Mouse (Mus musculus) stomach, embryonic 15.5 days (tissue): Measurements from ENCODE around the gene Park7. TPM values are rescaled to one million over a fixed set of nuclear protein-coding genes. Genes with fewer than 3 reads are reported as not detected.
"Not testable (repeated sequence)": the region's sequence is repeated elsewhere in the genome, so short reads cannot be mapped to it uniquely, and the experiment has no call there.

Source experiments
- ATAC-seq: fragments of 200-750 bp; cut with Nextera tagmentation; 2 replicates; pipeline ENCODE4 v1.8.0; 2017; ENCODE audit warnings: low read depth, moderate number of reproducible peaks, moderate TSS enrichment; ENCODE audit not compliant: insufficient read depth, low FRiP score
- H3K27ac ChIP-seq: fragments of 300-500 bp; sonication (generic); 2 replicates; pipeline ENCODE4 v1.5.1; 2015; ENCODE audit warnings: mild to moderate bottlenecking, inconsistent platforms
- H3K27me3 ChIP-seq: fragments of 300-500 bp; sonication (generic); replicated peaks from 2 replicates; pipeline ENCODE4 v1.6.1; 2015; ENCODE audit warnings: inconsistent platforms
- H3K36me3 ChIP-seq: fragments of 300-500 bp; sonication (generic); 2 replicates; pipeline ENCODE4 v1.6.1; 2015; ENCODE audit warnings: inconsistent platforms
- H3K4me1 ChIP-seq: fragments of 300-500 bp; sonication (generic); 2 replicates; pipeline ENCODE4 v1.6.1; 2015; ENCODE audit warnings: inconsistent platforms
- H3K4me2 ChIP-seq: fragments of 300-500 bp; sonication (generic); 2 replicates; pipeline ENCODE4 v1.6.1; 2015; ENCODE audit warnings: mild to moderate bottlenecking, inconsistent platforms
- H3K4me3 ChIP-seq: fragments of 300-500 bp; sonication (generic); replicated peaks from 2 replicates; pipeline ENCODE4 v1.5.1; 2015; ENCODE audit warnings: inconsistent platforms
- H3K9ac ChIP-seq: fragments of 300-500 bp; sonication (generic); 2 replicates; pipeline ENCODE4 v1.6.1; 2015; ENCODE audit warnings: inconsistent platforms
- H3K9me3 ChIP-seq: fragments of 300-500 bp; sonication (generic); 2 replicates; pipeline ENCODE4 v1.6.1; 2016; ENCODE audit warnings: inconsistent platforms
- WGBS: fragments of 180-500 bp; shearing (Covaris S2); methylation state at CpG from one replicate; pipeline ENCODE4 v1.1.7; 2015; 5-methylcytosine and 5-hydroxymethylcytosine counted together
- polyA plus RNA-seq: library from polyadenylated mRNA; unstranded; fragments of >200 nt; fragmentation: Nextera tagmentation; extraction: Ambion mirVana; gene quantifications from 2 replicates; pipeline ENCODE4 v1.2.1, GENCODE M21; 2015

The Park7 gene
- polyA plus RNA-seq, 1 experiment from 2014 or later, result 424 TPM

GRCm38 (mm10) chr4:150909451-150910156 lies 4.6 kb downstream of the Park7 start:
- peak; percentile 93 for ATAC-seq
- Histone ChIP-seq H3K36me3 (peaks cover 12% of the 10 kb centered on the region), H3K27ac (peak overlapping the region; percentile 78), H3K9me3 (no peaks in the 10 kb centered on the region), H3K4me3 (peak overlapping the region; percentile 74), H3K4me2 (peak overlapping the region; percentile 69), H3K9ac (peak overlapping the region; percentile 84), H3K4me1 (peaks cover 13% of the 10 kb centered on the region), H3K27me3 (no peaks in the 10 kb centered on the region)
- under 1% methylated on average over 56 of the region's 56 CpGs for WGBS

GRCm38 (mm10) chr4:150908512-150908911 lies 5.7 kb downstream of the Park7 start:
- not testable (repeated sequence) for ATAC-seq, H3K4me3 ChIP-seq, H3K27ac ChIP-seq, H3K27me3 ChIP-seq, H3K9ac ChIP-seq, H3K9me3 ChIP-seq
- WGBS, result 74% methylated on average over 5 of the region's 5 CpGs
- Histone ChIP-seq H3K4me2 (peak overlapping the region; percentile 69; the same call in 1 of the 2 replicates), H3K36me3 (peaks cover 15% of the 10 kb centered on the region), H3K4me1 (peaks cover 13% of the 10 kb centered on the region)

GRCm38 (mm10) chr4:150907099-150907498 lies 7.1 kb downstream of the Park7 start:
- Histone ChIP-seq H3K9me3 (no peaks in the 10 kb centered on the region), H3K27ac (no peak overlapping the region), H3K4me3 (no peak overlapping the region), H3K27me3 (no peaks in the 10 kb centered on the region), H3K4me1 (peaks cover 13% of the 10 kb centered on the region), H3K9ac (no peak overlapping the region), H3K4me2 (no peak overlapping the region), H3K36me3 (peaks cover 22% of the 10 kb centered on the region)
- 90% methylated on average over 8 of the region's 8 CpGs for WGBS
- no peak for ATAC-seq

GRCm38 (mm10) chr4:150903091-150903742 lies 11.0 kb downstream of the Park7 start:
- 90% methylated on average over 14 of the region's 14 CpGs for WGBS
- ATAC-seq, result no peak
- no peak overlapping the region for H3K4me2 ChIP-seq
- H3K9ac ChIP-seq, result no peak overlapping the region
- H3K36me3 ChIP-seq, result peaks cover 38% of the 10 kb centered on the region
- H3K27ac ChIP-seq, result no peak overlapping the region
- no peaks in the 10 kb centered on the region for H3K27me3 ChIP-seq
- peaks cover 3% of the 10 kb centered on the region for H3K4me1 ChIP-seq
- no peaks in the 10 kb centered on the region for H3K9me3 ChIP-seq
- H3K4me3 ChIP-seq, result no peak overlapping the region

- 88% methylated on average over 12 of the region's 12 CpGs for WGBS
- H3K9me3 ChIP-seq, result no peaks in the 10 kb centered on the region
- H3K4me3 ChIP-seq, result no peak overlapping the region
- no peak overlapping the region for H3K9ac ChIP-seq
- H3K36me3 ChIP-seq, result peaks cover 49% of the 10 kb centered on the region
- no peak for ATAC-seq
- no peak overlapping the region for H3K4me2 ChIP-seq
- H3K4me1 ChIP-seq, result no peaks in the 10 kb centered on the region
- H3K27ac ChIP-seq, result no peak overlapping the region
- no peaks in the 10 kb centered on the region for H3K27me3 ChIP-seq
Observed at GRCm38 (mm10) chr4:150902062-150902461, 12.2 kb downstream of the Park7 start.

- Histone ChIP-seq H3K4me1 (no peaks in the 10 kb centered on the region), H3K9me3 (no peaks in the 10 kb centered on the region), H3K9ac (no peak overlapping the region), H3K27ac (no peak overlapping the region), H3K4me3 (no peak overlapping the region), H3K27me3 (no peaks in the 10 kb centered on the region), H3K4me2 (no peak overlapping the region), H3K36me3 (peaks cover 53% of the 10 kb centered on the region)
- 48% methylated on average over 9 of the region's 9 CpGs for WGBS
- no peak for ATAC-seq
Observed at GRCm38 (mm10) chr4:150901651-150902050, 12.6 kb downstream of the Park7 start.

GRCm38 (mm10) chr4:150900486-150900885 lies 13.8 kb downstream of the Park7 start:
- 95% methylated on average over 13 of the region's 13 CpGs for WGBS
- Histone ChIP-seq H3K4me3 (no peak overlapping the region), H3K36me3 (peaks cover 50% of the 10 kb centered on the region), H3K9me3 (no peaks in the 10 kb centered on the region), H3K4me1 (no peaks in the 10 kb centered on the region), H3K9ac (no peak overlapping the region), H3K27ac (no peak overlapping the region), H3K27me3 (no peaks in the 10 kb centered on the region), H3K4me2 (no peak overlapping the region)
- no peak for ATAC-seq

- no peak overlapping the region for H3K9ac ChIP-seq
- no peak overlapping the region for H3K4me2 ChIP-seq
- 57% methylated on average over 13 of the region's 13 CpGs for WGBS
- H3K4me3 ChIP-seq, result no peak overlapping the region
- no peak overlapping the region for H3K27ac ChIP-seq
- ATAC-seq, result peak; percentile 45; the same call in 1 of the 2 replicates
- H3K27me3 ChIP-seq, result no peaks in the 10 kb centered on the region
- H3K9me3 ChIP-seq, result no peaks in the 10 kb centered on the region
- H3K4me1 ChIP-seq, result 0 out of 2 replicates have a peak, but pooled peaks cover 5% of the 10 kb centered on the region
- peaks cover 44% of the 10 kb centered on the region for H3K36me3 ChIP-seq
Observed at GRCm38 (mm10) chr4:150898716-150899365, 15.4 kb downstream of the Park7 start.

GRCm38 (mm10) chr4:150896896-150897624 lies 17.2 kb downstream of the Park7 start:
- H3K27me3 ChIP-seq, result no peaks in the 10 kb centered on the region
- no peak overlapping the region for H3K27ac ChIP-seq
- no peak for ATAC-seq
- no peak overlapping the region for H3K9ac ChIP-seq
- 89% methylated on average over 26 of the region's 26 CpGs for WGBS
- H3K4me1 ChIP-seq, result 0 out of 2 replicates have a peak, but pooled peaks cover 5% of the 10 kb centered on the region
- no peaks in the 10 kb centered on the region for H3K9me3 ChIP-seq
- H3K4me2 ChIP-seq, result no peak overlapping the region
- no peak overlapping the region for H3K4me3 ChIP-seq
- H3K36me3 ChIP-seq, result peaks cover 35% of the 10 kb centered on the region

- Histone ChIP-seq H3K36me3 (peaks cover 21% of the 10 kb centered on the region; the same call in 1 of the 2 replicates), H3K9ac (no peak overlapping the region), H3K27ac (no peak overlapping the region), H3K4me2 (no peak overlapping the region), H3K9me3 (no peaks in the 10 kb centered on the region), H3K4me3 (no peak overlapping the region), H3K27me3 (no peaks in the 10 kb centered on the region), H3K4me1 (peaks cover 13% of the 10 kb centered on the region; the same call in 1 of the 2 replicates)
- 57% methylated on average over 8 of the region's 8 CpGs for WGBS
- no peak for ATAC-seq
Observed at GRCm38 (mm10) chr4:150894718-150895501, 19.3 kb downstream of the Park7 start.

- Histone ChIP-seq H3K4me3 (no peak overlapping the region), H3K9me3 (no peaks in the 10 kb centered on the region), H3K4me1 (peaks cover 24% of the 10 kb centered on the region), H3K27ac (no peak overlapping the region), H3K9ac (no peak overlapping the region), H3K4me2 (no peak overlapping the region), H3K36me3 (no peaks in the 10 kb centered on the region), H3K27me3 (no peaks in the 10 kb centered on the region)
- ATAC-seq, result no peak
- 53% methylated on average over 5 of the region's 5 CpGs for WGBS
Observed at GRCm38 (mm10) chr4:150891308-150891707, 22.9 kb downstream of the Park7 start.
